Mouse (Mus musculus): Measurements from ENCODE around the gene Poldip2. TPM values are rescaled to one million over a fixed set of nuclear protein-coding genes. Genes with fewer than 3 reads are reported as not detected.

Poldip2 gene
- polyA plus RNA-seq, 1 experiment from 2014 or later: 156 TPM

Other genes starting within 250 kb of the Poldip2 start
- 0.17 TPM in 1 of 2 replicates, not detected in the other for gene BC030499, start 221.4 kb upstream of the Poldip2 start, polyA plus RNA-seq (2014; fragmentation: Nextera tagmentation; extraction: Ambion mirVana)
- gene Spag5, start 210.7 kb upstream of the Poldip2 start, polyA plus RNA-seq (2014; fragmentation: Nextera tagmentation; extraction: Ambion mirVana): 48.0 and 52.7 TPM in 2 replicates
- gene Aldoc, start 189.2 kb upstream of the Poldip2 start, polyA plus RNA-seq (2014; fragmentation: Nextera tagmentation; extraction: Ambion mirVana): 3.0 and 4.0 TPM in 2 replicates
- gene Pigs, start 183.8 kb upstream of the Poldip2 start, polyA plus RNA-seq (2014; fragmentation: Nextera tagmentation; extraction: Ambion mirVana): 65.5 and 72.3 TPM in 2 replicates
- 69.3 and 74.6 TPM in 2 replicates for gene Unc119, start 168.7 kb upstream of the Poldip2 start, polyA plus RNA-seq (2014; fragmentation: Nextera tagmentation; extraction: Ambion mirVana)
- gene Foxn1, start 125.6 kb upstream of the Poldip2 start, polyA plus RNA-seq (2014; fragmentation: Nextera tagmentation; extraction: Ambion mirVana): not detected in 2 replicates
- not detected in 2 replicates for gene Slc13a2, start 90.0 kb upstream of the Poldip2 start, polyA plus RNA-seq (2014; fragmentation: Nextera tagmentation; extraction: Ambion mirVana)
- gene Slc46a1, start 46.5 kb upstream of the Poldip2 start, polyA plus RNA-seq (2014; fragmentation: Nextera tagmentation; extraction: Ambion mirVana): 17.6 and 19.6 TPM in 2 replicates
- gene Sarm1, start 14.4 kb upstream of the Poldip2 start, polyA plus RNA-seq (2014; fragmentation: Nextera tagmentation; extraction: Ambion mirVana): 17.4 and 21.8 TPM in 2 replicates
- gene Vtn, start 13.1 kb upstream of the Poldip2 start, polyA plus RNA-seq (2014; fragmentation: Nextera tagmentation; extraction: Ambion mirVana): 67.8 and 68.7 TPM in 2 replicates
- not detected in 2 replicates for gene Sebox, start 8.7 kb upstream of the Poldip2 start, polyA plus RNA-seq (2014; fragmentation: Nextera tagmentation; extraction: Ambion mirVana)
- gene Tmem199, start within 50 bp of the Poldip2 start, polyA plus RNA-seq (2014; fragmentation: Nextera tagmentation; extraction: Ambion mirVana): 81.8 and 87.3 TPM in 2 replicates
- 70.0 and 71.2 TPM in 2 replicates for gene Tnfaip1, start 24.1 kb downstream of the Poldip2 start, polyA plus RNA-seq (2014; fragmentation: Nextera tagmentation; extraction: Ambion mirVana)
- 99.7 and 110 TPM in 2 replicates for gene Ift20, start 24.2 kb downstream of the Poldip2 start, polyA plus RNA-seq (2014; fragmentation: Nextera tagmentation; extraction: Ambion mirVana)
- 69.3 and 75.1 TPM in 2 replicates for gene Tmem97, start 38.6 kb downstream of the Poldip2 start, polyA plus RNA-seq (2014; fragmentation: Nextera tagmentation; extraction: Ambion mirVana)
- gene Nlk, start 185.2 kb downstream of the Poldip2 start, polyA plus RNA-seq (2014; fragmentation: Nextera tagmentation; extraction: Ambion mirVana): 25.3 and 26.9 TPM in 2 replicates
- gene Ccnq, start 239.5 kb downstream of the Poldip2 start, polyA plus RNA-seq (2014; fragmentation: Nextera tagmentation; extraction: Ambion mirVana): 37.5 and 38.9 TPM in 2 replicates

Data from neural tube, embryonic 11.5 days (tissue).